Mouse (Mus musculus) frontal cortex, postnatal 36 days (tissue): ENCODE results near the gene Tbc1d22a.
"Not testable (repeated sequence)": the region's sequence is repeated elsewhere in the genome, so short reads cannot be mapped to it uniquely, and the experiment has no call there.

Source experiments
- DNase-seq, 2 experiments: peaks; one replicate each; pipeline ENCODE4 v3.0.0; 2022; ENCODE audit warnings: low spot score in 2 of 2

The Tbc1d22a gene

GRCm38 (mm10) chr15:86213753-86214548 lies at the start of gene Tbc1d22a:
Tbc1d22a (plus strand) TSS chr15:86214459.
- peak; percentile 92 to 96 for DNase-seq

GRCm38 (mm10) chr15:86164718-86165345 lies 49.4 kb upstream of the Tbc1d22a start:
- DNase-seq = no peak

- DNase-seq = no peak
Measured at GRCm38 (mm10) chr15:86165811-86166590, 48.3 kb upstream of the Tbc1d22a start.

- DNase-seq = no peak
Measured at GRCm38 (mm10) chr15:86167032-86167655, 47.1 kb upstream of the Tbc1d22a start.

- no peak for DNase-seq
Measured at GRCm38 (mm10) chr15:86167787-86168504, 46.3 kb upstream of the Tbc1d22a start.

- no peak for DNase-seq
Measured at GRCm38 (mm10) chr15:86168505-86168867, 45.8 kb upstream of the Tbc1d22a start.

GRCm38 (mm10) chr15:86168941-86169816 lies 45.1 kb upstream of the Tbc1d22a start:
- no peak for DNase-seq

- no peak for DNase-seq
Measured at GRCm38 (mm10) chr15:86169817-86170110, 44.5 kb upstream of the Tbc1d22a start.

- no peak for DNase-seq
Measured at GRCm38 (mm10) chr15:86171316-86171715, 42.9 kb upstream of the Tbc1d22a start.

GRCm38 (mm10) chr15:86172124-86172523 lies 42.1 kb upstream of the Tbc1d22a start:
- DNase-seq = no peak

- DNase-seq = no peak
Measured at GRCm38 (mm10) chr15:86172526-86172925, 41.7 kb upstream of the Tbc1d22a start.

- DNase-seq = no peak
Measured at GRCm38 (mm10) chr15:86173136-86173985, 40.9 kb upstream of the Tbc1d22a start.

- DNase-seq = no peak
Measured at GRCm38 (mm10) chr15:86175253-86176050, 38.8 kb upstream of the Tbc1d22a start.

- DNase-seq = no peak
Measured at GRCm38 (mm10) chr15:86176166-86176565, 38.1 kb upstream of the Tbc1d22a start.

GRCm38 (mm10) chr15:86176771-86177702 lies 37.2 kb upstream of the Tbc1d22a start:
- no peak for DNase-seq

- DNase-seq = not testable (repeated sequence)
Measured at GRCm38 (mm10) chr15:86177703-86178251, 36.5 kb upstream of the Tbc1d22a start.

- DNase-seq = no peak
Measured at GRCm38 (mm10) chr15:86178594-86178993, 35.7 kb upstream of the Tbc1d22a start.
